Mouse (Mus musculus): ENCODE results near the gene Cyth4.

The Cyth4 gene

GRCm38 (mm10) chr15:78587050-78587994 is 9.5 kb upstream of the Cyth4 start:
- peak; percentile 85 for DNase-seq (ENCODE audit: low spot score)

- no peak for DNase-seq (ENCODE audit: low spot score)
Measured at GRCm38 (mm10) chr15:78588049-78588448, 8.8 kb upstream of the Cyth4 start.

GRCm38 (mm10) chr15:78588900-78589299 is 7.9 kb upstream of the Cyth4 start:
- DNase-seq (ENCODE audit: low spot score): no peak

- no peak for DNase-seq (ENCODE audit: low spot score)
Measured at GRCm38 (mm10) chr15:78589936-78590335, 6.9 kb upstream of the Cyth4 start.

GRCm38 (mm10) chr15:78590785-78591184 is 6.1 kb upstream of the Cyth4 start:
- no peak for DNase-seq (ENCODE audit: low spot score)

GRCm38 (mm10) chr15:78591680-78592451 is 5.0 kb upstream of the Cyth4 start:
- DNase-seq (ENCODE audit: low spot score): no peak

GRCm38 (mm10) chr15:78592452-78592968 is 4.3 kb upstream of the Cyth4 start:
- no peak for DNase-seq (ENCODE audit: low spot score)

GRCm38 (mm10) chr15:78593896-78594425 is 2.9 kb upstream of the Cyth4 start:
- no peak for DNase-seq (ENCODE audit: low spot score)

GRCm38 (mm10) chr15:78594831-78595230 is 2.0 kb upstream of the Cyth4 start:
- DNase-seq (ENCODE audit: low spot score): no peak

GRCm38 (mm10) chr15:78595468-78595867 is 1.4 kb upstream of the Cyth4 start:
- no peak for DNase-seq (ENCODE audit: low spot score)

GRCm38 (mm10) chr15:78596504-78596903 is 343 bp upstream of the Cyth4 start:
- no peak for DNase-seq (ENCODE audit: low spot score)

- no peak for DNase-seq (ENCODE audit: low spot score)
Measured at GRCm38 (mm10) chr15:78597729-78598128, 882 bp downstream of the Cyth4 start.

GRCm38 (mm10) chr15:78599124-78599523 is 2.3 kb downstream of the Cyth4 start:
- no peak for DNase-seq (ENCODE audit: low spot score)

- no peak for DNase-seq (ENCODE audit: low spot score)
Measured at GRCm38 (mm10) chr15:78599529-78600193, 2.8 kb downstream of the Cyth4 start.

GRCm38 (mm10) chr15:78601180-78601579 is 4.3 kb downstream of the Cyth4 start:
- DNase-seq (ENCODE audit: low spot score): no peak

- DNase-seq (ENCODE audit: low spot score): no peak
Measured at GRCm38 (mm10) chr15:78604255-78604654, 7.4 kb downstream of the Cyth4 start.

- no peak for DNase-seq (ENCODE audit: low spot score)
Measured at GRCm38 (mm10) chr15:78605371-78605791, 8.5 kb downstream of the Cyth4 start.

- no peak for DNase-seq (ENCODE audit: low spot score)
Measured at GRCm38 (mm10) chr15:78606059-78606458, 9.2 kb downstream of the Cyth4 start.

- peak; percentile 35 for DNase-seq (ENCODE audit: low spot score)
Measured at GRCm38 (mm10) chr15:78607463-78607862, 10.6 kb downstream of the Cyth4 start.

- DNase-seq (ENCODE audit: low spot score): peak; percentile 31
Measured at GRCm38 (mm10) chr15:78610705-78611462, 14.0 kb downstream of the Cyth4 start.

- no peak for DNase-seq (ENCODE audit: low spot score)
Measured at GRCm38 (mm10) chr15:78614536-78614935, 17.7 kb downstream of the Cyth4 start.
